In genomic region chr14:27043416-27043815, GRCm38 (mm10) we compare ENCODE assay signal across 15 mouse cellular contexts. TPM values are rescaled to one million over a fixed set of nuclear protein-coding genes. Genes with fewer than 3 reads are reported as not detected.
DNase-seq lines count a peak whose midpoint lies in the region; ATAC-seq and TF ChIP-seq lines count a peak whose summit lies in the region.
"Had no signal": no experiment of that assay in that cellular context is flagged by ENCODE, and none has a peak within 500 bp of the region (broad histone marks: within the 10 kb centered on the region; RNA-seq: fewer than 3 reads in every experiment).

No protein-coding gene starts in this region.

- 81% methylated on average over 5 of the region's 5 CpGs for WGBS in forebrain, embryonic 10.5 days
- 75% methylated on average over 5 of the region's 5 CpGs for whole genome bisulfite sequencing in forebrain, embryonic 12.5 days
- WGBS in liver, adult 2 months, result 39% methylated on average over 5 of the region's 5 CpGs
- 55% methylated on average over 5 of the region's 5 CpGs for WGBS in liver, embryonic 12.5 days (ENCODE audit: insufficient replicate concordance)
- WGBS in embryonic facial prominence, embryonic 15.5 days, result 42% methylated on average over 5 of the region's 5 CpGs
- WGBS in limb, embryonic 10.5 days, result 66% methylated on average over 5 of the region's 5 CpGs

- H3K4me1 ChIP-seq in forebrain, embryonic 10.5 days, result peaks cover 100% of the 10 kb centered on the region
- peaks cover 44% of the 10 kb centered on the region for H3K4me1 ChIP-seq in forebrain, embryonic 12.5 days
- peaks cover 5% of the 10 kb centered on the region; the same call in 1 of the 2 replicates for H3K4me1 ChIP-seq in liver, adult 2 months (ENCODE audit: control insufficient read depth, insufficient read depth, low read length)
- peaks cover 26% of the 10 kb centered on the region for H3K4me1 ChIP-seq in liver, embryonic 12.5 days
- peaks cover 69% of the 10 kb centered on the region for H3K4me1 ChIP-seq in embryonic facial prominence, embryonic 15.5 days
- peaks cover 85% of the 10 kb centered on the region for H3K4me1 ChIP-seq in limb, embryonic 10.5 days

- no peaks in the 10 kb centered on the region for H3K79me2 ChIP-seq in liver, adult 2 months (ENCODE audit: control insufficient read depth, insufficient read depth, low read length)

- H3K9ac ChIP-seq in forebrain, embryonic 12.5 days, result no peak overlapping the region
- H3K9ac ChIP-seq in liver, adult 2 months (ENCODE audit: low read depth, low read length), result no peak overlapping the region
- no peak overlapping the region for H3K9ac ChIP-seq in liver, embryonic 12.5 days
- no peak overlapping the region for H3K9ac ChIP-seq in embryonic facial prominence, embryonic 15.5 days
- H3K9ac ChIP-seq: forebrain, embryonic 15.5 days had no signal

- no peak for ATAC-seq in forebrain, embryonic 12.5 days (ENCODE audit: low FRiP score)
- ATAC-seq in liver, embryonic 12.5 days, result no peak
- no peak for ATAC-seq in embryonic facial prominence, embryonic 15.5 days (ENCODE audit: insufficient number of reproducible peaks, low FRiP score, low TSS enrichment, low read depth)
- ATAC-seq: forebrain, embryonic 15.5 days had no signal

- no peak for TF ChIP-seq POLR2A in liver, adult 2 months (IDR thresholded peaks at IDR 0.05; ENCODE audit: extremely low read depth, insufficient read depth, low read length)

- no peak for DNase-seq in forebrain, embryonic 10.5 days (ENCODE audit: extremely low spot score, low spot score)
- peak; percentile 13 for DNase-seq in liver, adult 2 months (ENCODE audit: extremely low read depth, low read depth, low spot score)
- no peak for DNase-seq in limb, embryonic 10.5 days (ENCODE audit: low spot score)
- DNase-seq in adrenal gland, postnatal 25 days, result no peak
- DNase-seq in left cerebral cortex, postnatal 25 days (ENCODE audit: low spot score in 2 of 2), result no peak
- DNase-seq: cerebellum, postnatal 36 days; liver had no signal

- no peaks in the 10 kb centered on the region for H3K36me3 ChIP-seq in forebrain, embryonic 10.5 days (replicated peaks)
- no peaks in the 10 kb centered on the region for H3K36me3 ChIP-seq in forebrain, embryonic 12.5 days (replicated peaks)
- no peaks in the 10 kb centered on the region for H3K36me3 ChIP-seq in liver, adult 2 months (ENCODE audit: control insufficient read depth, insufficient read depth, low read length)
- H3K36me3 ChIP-seq in liver, embryonic 12.5 days, result no peaks in the 10 kb centered on the region
- no peaks in the 10 kb centered on the region for H3K36me3 ChIP-seq in embryonic facial prominence, embryonic 15.5 days
- peaks cover 7% of the 10 kb centered on the region for H3K36me3 ChIP-seq in limb, embryonic 10.5 days
- H3K36me3 ChIP-seq: forebrain, embryonic 15.5 days had no signal

- H3K27me3 ChIP-seq in forebrain, embryonic 10.5 days (ENCODE audit: poor library complexity, severe bottlenecking), result peaks cover 29% of the 10 kb centered on the region
- H3K27me3 ChIP-seq in forebrain, embryonic 12.5 days, result peaks cover 30% of the 10 kb centered on the region
- H3K27me3 ChIP-seq in liver, adult 2 months (ENCODE audit: control insufficient read depth, insufficient read depth, low read length), result no peaks in the 10 kb centered on the region
- peaks cover 71% of the 10 kb centered on the region for H3K27me3 ChIP-seq in liver, embryonic 12.5 days (replicated peaks)
- H3K27me3 ChIP-seq in embryonic facial prominence, embryonic 15.5 days, result no peaks in the 10 kb centered on the region
- H3K27me3 ChIP-seq in limb, embryonic 10.5 days (ENCODE audit: low read depth, poor library complexity, severe bottlenecking), result no peaks in the 10 kb centered on the region

- H3K27ac ChIP-seq in forebrain, embryonic 10.5 days, result peak overlapping the region; percentile 80
- H3K27ac ChIP-seq in forebrain, embryonic 12.5 days, result no peak overlapping the region
- no peak overlapping the region for H3K27ac ChIP-seq in liver, adult 2 months (replicated peaks; ENCODE audit: insufficient read depth, low read depth, low read length)
- H3K27ac ChIP-seq in liver, embryonic 12.5 days, result no peak overlapping the region
- H3K27ac ChIP-seq in embryonic facial prominence, embryonic 15.5 days (replicated peaks), result peak overlapping the region; percentile 75; the same call in 1 of the 2 replicates
- H3K27ac ChIP-seq in limb, embryonic 10.5 days, result peak overlapping the region; percentile 80
- H3K27ac ChIP-seq: forebrain, embryonic 15.5 days had no signal

- no peak overlapping the region for H3K4me2 ChIP-seq in forebrain, embryonic 12.5 days
- no peak overlapping the region for H3K4me2 ChIP-seq in liver, embryonic 12.5 days
- 0 out of 2 replicates have a peak overlapping the region, but pooled peaks have one; percentile 4 for H3K4me2 ChIP-seq in embryonic facial prominence, embryonic 15.5 days (replicated peaks)
- H3K4me2 ChIP-seq: forebrain, embryonic 15.5 days had no signal

- no peak overlapping the region; the same call in 1 of the 2 replicates for H3K4me3 ChIP-seq in forebrain, embryonic 10.5 days
- H3K4me3 ChIP-seq in forebrain, embryonic 12.5 days (replicated peaks), result no peak overlapping the region
- H3K4me3 ChIP-seq in liver, adult 2 months (ENCODE audit: insufficient read depth, low read depth, low read length), result no peak overlapping the region
- H3K4me3 ChIP-seq in liver, embryonic 12.5 days, result no peak overlapping the region
- no peak overlapping the region for H3K4me3 ChIP-seq in embryonic facial prominence, embryonic 15.5 days (replicated peaks)
- peak overlapping the region; percentile 84 for H3K4me3 ChIP-seq in limb, embryonic 10.5 days
- H3K4me3 ChIP-seq: forebrain, embryonic 15.5 days had no signal

- intact Hi-C loops in left cerebral cortex, postnatal 25 days (cut with DNase I), result no loop called here

- H3K9me3 ChIP-seq in forebrain, embryonic 10.5 days, result no peaks in the 10 kb centered on the region
- H3K9me3 ChIP-seq in forebrain, embryonic 12.5 days, result no peaks in the 10 kb centered on the region
- no peaks in the 10 kb centered on the region for H3K9me3 ChIP-seq in liver, embryonic 12.5 days (replicated peaks)
- no peaks in the 10 kb centered on the region for H3K9me3 ChIP-seq in embryonic facial prominence, embryonic 15.5 days (replicated peaks)
- H3K9me3 ChIP-seq in limb, embryonic 10.5 days (replicated peaks), result no peaks in the 10 kb centered on the region
- H3K9me3 ChIP-seq: forebrain, embryonic 15.5 days had no signal

- no peak for TF ChIP-seq CTCF in liver, adult 2 months (IDR thresholded peaks at IDR 0.05; ENCODE audit: low read depth, low read length)

RNA-seq across cellular contexts. Expression of gene Il17rd, which starts 4.7 kb away (rescaled TPM):
- 7.4 and 9.6 TPM in 2 replicates for polyA plus RNA-seq in forebrain, embryonic 10.5 days (2016; fragmentation: Nextera tagmentation; extraction: Ambion mirVana)
- 5.1 and 5.4 TPM in 2 replicates for polyA plus RNA-seq in forebrain, embryonic 12.5 days (2016; fragmentation: Nextera tagmentation; extraction: Ambion mirVana)
- 0.54 and 0.55 TPM in 2 replicates for total RNA-seq in liver, adult 2 months (2014; rRNA removed)
- polyA plus RNA-seq in liver, adult 2 months (2012; rRNA removed), result 0.12 and 0.16 TPM in 2 replicates
- 0.27 and 0.32 TPM in 2 replicates for polyA plus RNA-seq in liver, embryonic 12.5 days (2016; fragmentation: Nextera tagmentation; extraction: Ambion mirVana)
- 3.9 and 4.4 TPM in 2 replicates for polyA plus RNA-seq in embryonic facial prominence, embryonic 15.5 days (2015; fragmentation: Nextera tagmentation; extraction: Ambion mirVana)
- polyA plus RNA-seq in limb, embryonic 10.5 days (2016; fragmentation: Nextera tagmentation; extraction: Ambion mirVana), result 17.4 and 18.2 TPM in 2 replicates
- total RNA-seq in adrenal gland, postnatal 25 days (2021), result 2.4 and 3.5 TPM in 2 replicates
- total RNA-seq in left cerebral cortex, postnatal 25 days (2021), result 1 to 10 TPM; 2.7 to 2.8 TPM

RNA-seq across cellular contexts. Expression of gene Hesx1, which starts 49.2 kb away (rescaled TPM):
- polyA plus RNA-seq in forebrain, embryonic 10.5 days (2016; fragmentation: Nextera tagmentation; extraction: Ambion mirVana), result 0.80 and 1.3 TPM in 2 replicates
- not detected in 2 replicates for polyA plus RNA-seq in forebrain, embryonic 12.5 days (2016; fragmentation: Nextera tagmentation; extraction: Ambion mirVana)
- total RNA-seq in liver, adult 2 months (2014; rRNA removed), result not detected in 2 replicates
- polyA plus RNA-seq in liver, adult 2 months (2012; rRNA removed), result not detected in 2 replicates
- 16.0 and 16.8 TPM in 2 replicates for polyA plus RNA-seq in liver, embryonic 12.5 days (2016; fragmentation: Nextera tagmentation; extraction: Ambion mirVana)
- polyA plus RNA-seq in embryonic facial prominence, embryonic 15.5 days (2015; fragmentation: Nextera tagmentation; extraction: Ambion mirVana), result 0.28 and 0.39 TPM in 2 replicates
- 0.50 and 0.59 TPM in 2 replicates for polyA plus RNA-seq in limb, embryonic 10.5 days (2016; fragmentation: Nextera tagmentation; extraction: Ambion mirVana)
- 0.70 TPM in 1 of 2 replicates, not detected in the other for total RNA-seq in adrenal gland, postnatal 25 days (2021)
- total RNA-seq in left cerebral cortex, postnatal 25 days (2021), result not detected
- total RNA-seq: layer of hippocampus, adult 18-20 months; MEL; neutrophil, adult 5-6 weeks had no signal
- polyA plus RNA-seq: forebrain, embryonic 15.5 days; testis, adult 2 months had no signal

Comparison
In these comparisons a context has a peak if more than half of its experiments do, and no peak if none do; other contexts are left out.
1. H3K27ac ChIP-seq: peak in forebrain, embryonic 10.5 days (single experiment), embryonic facial prominence, embryonic 15.5 days (single experiment) and limb, embryonic 10.5 days (single experiment); none in forebrain, embryonic 12.5 days (single experiment), liver, adult 2 months (single experiment) and liver, embryonic 12.5 days (single experiment).